Mouse (Mus musculus) bone marrow macrophage, adult 2 months (primary cell): ENCODE results near the gene Edar. TPM values are rescaled to one million over a fixed set of nuclear protein-coding genes. Genes with fewer than 3 reads are reported as not detected.

Source experiments
- H3K27ac ChIP-seq: 2 replicates; pipeline ENCODE4 v1.5.1; 2012; ENCODE audit warnings: low read depth, low read length; ENCODE audit not compliant: insufficient read depth
- H3K4me1 ChIP-seq: 2 replicates; pipeline ENCODE4 v1.6.1; 2012; ENCODE audit warnings: low read length; ENCODE audit not compliant: control insufficient read depth, insufficient read depth
- H3K4me3 ChIP-seq: 2 replicates; pipeline ENCODE4 v1.5.1; 2012; ENCODE audit warnings: mild to moderate bottlenecking, low read length, moderate library complexity; ENCODE audit not compliant: insufficient read depth
- CTCF ChIP-seq: IDR thresholded peaks from 2 replicates; pipeline ENCODE4 v1.5.1; 2012; ENCODE audit warnings: low read depth, mild to moderate bottlenecking, low read length, moderate library complexity
- POLR2A ChIP-seq: IDR thresholded peaks from 2 replicates; pipeline ENCODE4 v1.6.1; 2012; ENCODE audit warnings: mild to moderate bottlenecking, low read depth, low read length, borderline replicate concordance
- polyA plus RNA-seq: library from polyadenylated mRNA; stranded (reverse); fragments of >200 nt; gene quantifications from 2 replicates; pipeline ENCODE4 v1.2.4, GENCODE M21; 2012; ENCODE audit not compliant: missing spikeins, insufficient read depth, insufficient read length

Gene Edar
- polyA plus RNA-seq, 1 experiment, result not detected

GRCm38 (mm10) chr10:58651270-58652042 lies 24.0 kb downstream of the Edar start:
- TF ChIP-seq CTCF (no peak), POLR2A (no peak)
- no peak overlapping the region for H3K27ac ChIP-seq

DNA sequence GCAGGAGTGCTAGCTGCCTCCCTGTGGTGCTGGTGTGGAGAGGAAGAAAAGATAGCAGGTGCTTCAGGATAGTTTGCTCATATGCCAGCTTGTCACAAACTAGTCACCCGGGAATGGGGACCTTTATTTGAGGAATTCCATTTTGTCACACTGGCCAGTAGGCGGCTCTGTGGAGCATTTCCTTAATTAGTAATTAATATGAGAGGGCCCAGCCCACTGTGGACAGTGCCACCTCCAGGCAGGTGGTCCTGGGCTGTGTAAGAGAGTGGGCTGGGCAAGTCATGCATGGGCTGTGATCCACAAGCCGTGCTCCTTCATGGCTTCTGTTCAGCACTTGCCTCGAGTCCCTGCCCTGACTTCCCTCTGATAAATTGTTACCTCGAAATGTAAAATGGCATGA lies 26.7 kb downstream of the Edar start:
- Histone ChIP-seq H3K27ac (no peak overlapping the region), H3K4me1 (no peaks in the 10 kb centered on the region), H3K4me3 (no peak overlapping the region)
- TF ChIP-seq CTCF, result no peak
- no peak for TF ChIP-seq POLR2A

More at GRCm38 (mm10) chr10:58651270-58652042, 24.0 kb downstream of the Edar start:
- no peak overlapping the region for H3K4me3 ChIP-seq
- no peaks in the 10 kb centered on the region for H3K4me1 ChIP-seq

GRCm38 (mm10) chr10:58644671-58645070 lies 30.8 kb downstream of the Edar start:
- no peak overlapping the region for H3K4me3 ChIP-seq
- TF ChIP-seq CTCF (no peak), POLR2A (no peak)
- no peaks in the 10 kb centered on the region for H3K4me1 ChIP-seq
- no peak overlapping the region for H3K27ac ChIP-seq

- Histone ChIP-seq H3K4me3 (no peak overlapping the region), H3K4me1 (no peaks in the 10 kb centered on the region), H3K27ac (no peak overlapping the region)
- TF ChIP-seq CTCF, result no peak
- TF ChIP-seq POLR2A, result no peak
Observed at GRCm38 (mm10) chr10:58644194-58644593, 31.3 kb downstream of the Edar start.

DNA sequence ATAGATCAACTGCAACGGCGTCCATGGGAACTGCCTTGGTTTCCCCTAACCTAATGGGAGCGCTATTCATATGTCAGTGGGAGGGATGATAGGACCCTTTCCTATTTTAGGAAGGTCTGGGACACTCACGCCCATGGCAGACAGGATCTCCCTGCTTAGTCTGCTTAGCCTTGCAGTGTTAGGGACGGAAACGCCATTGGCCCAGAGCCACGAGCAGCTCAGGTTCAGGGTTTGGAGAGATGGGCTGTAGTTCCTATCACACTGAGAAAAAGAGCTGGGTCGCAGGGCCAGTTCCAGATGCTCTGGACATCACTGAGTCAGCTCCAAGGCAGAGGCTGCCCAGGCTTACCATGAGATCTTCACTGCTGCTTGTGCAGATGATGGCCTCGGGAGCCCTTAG lies 32.5 kb downstream of the Edar start:
- H3K4me3 ChIP-seq, result no peak overlapping the region
- no peak for TF ChIP-seq POLR2A
- no peak for TF ChIP-seq CTCF
- no peaks in the 10 kb centered on the region for H3K4me1 ChIP-seq
- H3K27ac ChIP-seq, result no peak overlapping the region

DNA sequence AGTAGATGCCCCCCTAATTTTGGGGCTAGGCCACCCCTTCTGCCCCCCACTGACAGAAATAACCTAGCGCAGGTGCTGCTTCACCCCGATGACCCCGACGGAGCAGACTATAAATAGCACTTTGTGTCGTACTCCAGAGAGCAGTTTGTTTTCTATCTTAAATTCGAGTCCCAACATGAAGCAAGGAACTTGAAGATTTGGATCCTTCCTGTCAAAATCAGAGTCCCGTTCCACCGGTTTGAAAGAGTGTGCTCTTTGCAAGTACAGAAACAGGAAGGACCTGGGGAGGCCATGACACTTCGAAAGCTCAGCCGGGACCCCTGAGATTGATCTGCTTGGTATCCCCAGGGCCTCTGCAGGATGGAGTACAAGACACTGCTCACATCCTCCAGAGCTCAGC lies 33.8 kb downstream of the Edar start:
- no peak overlapping the region for H3K4me3 ChIP-seq
- no peak overlapping the region for H3K27ac ChIP-seq
- no peaks in the 10 kb centered on the region for H3K4me1 ChIP-seq
- TF ChIP-seq CTCF (no peak), POLR2A (no peak)

GRCm38 (mm10) chr10:58640446-58641400 lies 34.7 kb downstream of the Edar start:
- Histone ChIP-seq H3K4me3 (no peak overlapping the region), H3K27ac (no peak overlapping the region), H3K4me1 (no peaks in the 10 kb centered on the region)
- TF ChIP-seq POLR2A (no peak), CTCF (no peak)

DNA sequence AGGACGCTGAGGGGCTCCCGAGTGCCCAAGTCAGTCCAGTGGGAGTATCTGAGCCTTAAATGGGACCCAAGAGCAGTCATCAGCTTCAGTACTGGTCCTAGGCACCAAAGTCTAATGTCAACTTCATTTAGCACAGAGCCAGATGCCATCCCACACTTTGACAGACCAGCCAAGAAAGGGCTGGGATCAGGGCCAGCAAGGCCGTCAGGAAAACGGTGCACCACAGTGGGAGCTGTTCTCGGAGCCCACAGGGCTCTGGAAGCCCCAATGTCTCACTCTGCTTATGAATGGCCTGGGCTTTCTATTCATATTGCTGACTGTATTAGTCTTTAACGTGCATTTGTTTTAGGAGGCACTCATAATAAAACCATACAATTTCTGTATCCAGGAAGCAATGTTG lies 36.2 kb downstream of the Edar start:
- H3K4me3 ChIP-seq, result no peak overlapping the region
- no peak for TF ChIP-seq CTCF
- no peak for TF ChIP-seq POLR2A
- H3K27ac ChIP-seq, result no peak overlapping the region
- H3K4me1 ChIP-seq, result no peaks in the 10 kb centered on the region

GRCm38 (mm10) chr10:58636431-58637080 lies 38.9 kb downstream of the Edar start:
- H3K27ac ChIP-seq, result no peak overlapping the region
- H3K4me1 ChIP-seq, result no peaks in the 10 kb centered on the region

DNA sequence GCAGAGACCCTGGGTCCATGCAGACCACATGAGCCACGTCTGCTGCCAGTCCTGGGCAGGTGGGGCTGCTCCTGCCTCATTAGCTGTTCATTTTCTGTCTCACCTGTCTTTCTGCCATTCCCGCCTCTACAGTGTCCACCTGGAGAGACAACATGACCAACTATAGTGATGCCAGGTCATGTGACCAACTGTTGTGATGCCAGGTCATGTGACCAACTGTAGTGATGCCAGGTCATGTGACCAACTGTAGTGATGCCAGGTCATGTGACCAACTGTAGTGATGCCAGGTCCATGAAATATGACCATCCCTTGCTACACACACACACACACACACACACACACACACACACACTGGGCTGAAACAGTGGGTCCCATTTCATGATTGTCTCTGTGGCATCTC lies 41.9 kb downstream of the Edar start:
- H3K27ac ChIP-seq, result no peak overlapping the region
- H3K4me1 ChIP-seq, result no peaks in the 10 kb centered on the region
- TF ChIP-seq POLR2A (no peak), CTCF (no peak)
- H3K4me3 ChIP-seq, result no peak overlapping the region

More at GRCm38 (mm10) chr10:58636431-58637080, 38.9 kb downstream of the Edar start:
- no peak for TF ChIP-seq POLR2A
- no peak for TF ChIP-seq CTCF
- no peak overlapping the region for H3K4me3 ChIP-seq

- TF ChIP-seq CTCF (0 out of 2 replicates have a peak, but pooled peaks have one; percentile 18), POLR2A (no peak)
- H3K4me3 ChIP-seq, result no peak overlapping the region
- no peaks in the 10 kb centered on the region for H3K4me1 ChIP-seq
- H3K27ac ChIP-seq, result no peak overlapping the region
Observed at GRCm38 (mm10) chr10:58627569-58627968, 47.9 kb downstream of the Edar start.
